Mouse (Mus musculus): ENCODE data around the gene Ssbp3. TPM values are rescaled to one million over a fixed set of nuclear protein-coding genes. Genes with fewer than 3 reads are reported as not detected.

Gene Ssbp3
- polyA plus RNA-seq, 1 experiment from 2014 or later: 167 TPM

- no peak overlapping the region for H3K4me3 ChIP-seq (replicated peaks; ENCODE audit: low read length)
- H3K4me2 ChIP-seq (ENCODE audit: low read length): no peak overlapping the region
- no peaks in the 10 kb centered on the region for H3K36me3 ChIP-seq (ENCODE audit: control insufficient read depth, insufficient read depth)
- H3K27ac ChIP-seq (ENCODE audit: low read length): no peak overlapping the region
- H3K27me3 ChIP-seq (replicated peaks; ENCODE audit: control insufficient read depth, insufficient read depth, low read length): no peaks in the 10 kb centered on the region
- H3K9me3 ChIP-seq (ENCODE audit: control insufficient read depth, low read length): no peaks in the 10 kb centered on the region
- 77% methylated on average over 3 of the region's 3 CpGs for WGBS
- H3K4me1 ChIP-seq (replicated peaks; ENCODE audit: control insufficient read depth, insufficient read depth, low read length): peaks cover 74% of the 10 kb centered on the region
- ATAC-seq: no peak
- H3K9ac ChIP-seq (replicated peaks; ENCODE audit: low read depth, low read length): no peak overlapping the region
Observed at GRCm38 (mm10) chr4:106958561-106958960, 48.1 kb downstream of the Ssbp3 start.

- Histone ChIP-seq H3K27ac (ENCODE audit: low read length) (peak overlapping the region; percentile 65), H3K4me1 (replicated peaks; ENCODE audit: control insufficient read depth, insufficient read depth, low read length) (peaks cover 73% of the 10 kb centered on the region), H3K36me3 (ENCODE audit: control insufficient read depth, insufficient read depth) (no peaks in the 10 kb centered on the region), H3K9ac (replicated peaks; ENCODE audit: low read depth, low read length) (no peak overlapping the region), H3K27me3 (replicated peaks; ENCODE audit: control insufficient read depth, insufficient read depth, low read length) (no peaks in the 10 kb centered on the region), H3K4me3 (replicated peaks; ENCODE audit: low read length) (no peak overlapping the region), H3K4me2 (ENCODE audit: low read length) (no peak overlapping the region), H3K9me3 (ENCODE audit: control insufficient read depth, low read length) (no peaks in the 10 kb centered on the region)
- WGBS: 32% methylated on average over 12 of the region's 12 CpGs
- peak; percentile 24; the same call in 1 of the 2 replicates for ATAC-seq
Observed at GRCm38 (mm10) chr4:106959506-106960302, 49.2 kb downstream of the Ssbp3 start.

- ATAC-seq: no peak
- no peaks in the 10 kb centered on the region for H3K9me3 ChIP-seq (ENCODE audit: control insufficient read depth, low read length)
- no peak overlapping the region for H3K4me3 ChIP-seq (replicated peaks; ENCODE audit: low read length)
- H3K27ac ChIP-seq (ENCODE audit: low read length): peak overlapping the region; percentile 65
- no peaks in the 10 kb centered on the region for H3K27me3 ChIP-seq (replicated peaks; ENCODE audit: control insufficient read depth, insufficient read depth, low read length)
- H3K4me1 ChIP-seq (replicated peaks; ENCODE audit: control insufficient read depth, insufficient read depth, low read length): peaks cover 66% of the 10 kb centered on the region
- no peak overlapping the region for H3K4me2 ChIP-seq (ENCODE audit: low read length)
- no peak overlapping the region for H3K9ac ChIP-seq (replicated peaks; ENCODE audit: low read depth, low read length)
- no peaks in the 10 kb centered on the region for H3K36me3 ChIP-seq (ENCODE audit: control insufficient read depth, insufficient read depth)
- 50% methylated on average over 2 of the region's 2 CpGs for WGBS
Observed at GRCm38 (mm10) chr4:106960476-106960875, 50.0 kb downstream of the Ssbp3 start.

- WGBS: 100% methylated on average over 1 of the region's 1 CpGs
- no peak for ATAC-seq
- peaks cover 60% of the 10 kb centered on the region for H3K4me1 ChIP-seq (replicated peaks; ENCODE audit: control insufficient read depth, insufficient read depth, low read length)
Observed at GRCm38 (mm10) chr4:106961321-106961720, 50.8 kb downstream of the Ssbp3 start.

GRCm38 (mm10) chr4:106964356-106964755 is 53.9 kb downstream of the Ssbp3 start:
- 56% methylated on average over 9 of the region's 9 CpGs for WGBS

More at GRCm38 (mm10) chr4:106961321-106961720, 50.8 kb downstream of the Ssbp3 start:
- H3K27me3 ChIP-seq (replicated peaks; ENCODE audit: control insufficient read depth, insufficient read depth, low read length): no peaks in the 10 kb centered on the region
- H3K4me3 ChIP-seq (replicated peaks; ENCODE audit: low read length): no peak overlapping the region
- H3K27ac ChIP-seq (ENCODE audit: low read length): no peak overlapping the region
- H3K9ac ChIP-seq (replicated peaks; ENCODE audit: low read depth, low read length): no peak overlapping the region
- no peak overlapping the region for H3K4me2 ChIP-seq (ENCODE audit: low read length)
- H3K36me3 ChIP-seq (ENCODE audit: control insufficient read depth, insufficient read depth): no peaks in the 10 kb centered on the region
- H3K9me3 ChIP-seq (ENCODE audit: control insufficient read depth, low read length): no peaks in the 10 kb centered on the region

GRCm38 (mm10) chr4:106964996-106965395 is 54.5 kb downstream of the Ssbp3 start:
- Histone ChIP-seq H3K9ac (replicated peaks; ENCODE audit: low read depth, low read length) (no peak overlapping the region), H3K4me2 (ENCODE audit: low read length) (no peak overlapping the region), H3K9me3 (ENCODE audit: control insufficient read depth, low read length) (no peaks in the 10 kb centered on the region), H3K4me3 (replicated peaks; ENCODE audit: low read length) (no peak overlapping the region), H3K27me3 (replicated peaks; ENCODE audit: control insufficient read depth, insufficient read depth, low read length) (no peaks in the 10 kb centered on the region), H3K36me3 (ENCODE audit: control insufficient read depth, insufficient read depth) (no peaks in the 10 kb centered on the region), H3K4me1 (replicated peaks; ENCODE audit: control insufficient read depth, insufficient read depth, low read length) (peaks cover 40% of the 10 kb centered on the region), H3K27ac (ENCODE audit: low read length) (no peak overlapping the region)
- no peak for ATAC-seq
- WGBS: 60% methylated on average over 10 of the region's 10 CpGs

More at GRCm38 (mm10) chr4:106964356-106964755, 53.9 kb downstream of the Ssbp3 start:
- Histone ChIP-seq H3K4me3 (replicated peaks; ENCODE audit: low read length) (no peak overlapping the region), H3K36me3 (ENCODE audit: control insufficient read depth, insufficient read depth) (no peaks in the 10 kb centered on the region), H3K27me3 (replicated peaks; ENCODE audit: control insufficient read depth, insufficient read depth, low read length) (no peaks in the 10 kb centered on the region), H3K9me3 (ENCODE audit: control insufficient read depth, low read length) (no peaks in the 10 kb centered on the region), H3K4me1 (replicated peaks; ENCODE audit: control insufficient read depth, insufficient read depth, low read length) (peaks cover 46% of the 10 kb centered on the region), H3K27ac (ENCODE audit: low read length) (no peak overlapping the region), H3K9ac (replicated peaks; ENCODE audit: low read depth, low read length) (no peak overlapping the region), H3K4me2 (ENCODE audit: low read length) (no peak overlapping the region)
- no peak for ATAC-seq

GRCm38 (mm10) chr4:106966443-106966842 is 55.9 kb downstream of the Ssbp3 start:
- no peaks in the 10 kb centered on the region for H3K9me3 ChIP-seq (ENCODE audit: control insufficient read depth, low read length)
- H3K27me3 ChIP-seq (replicated peaks; ENCODE audit: control insufficient read depth, insufficient read depth, low read length): no peaks in the 10 kb centered on the region
- no peak overlapping the region for H3K4me2 ChIP-seq (ENCODE audit: low read length)
- peaks cover 29% of the 10 kb centered on the region for H3K4me1 ChIP-seq (replicated peaks; ENCODE audit: control insufficient read depth, insufficient read depth, low read length)
- H3K9ac ChIP-seq (replicated peaks; ENCODE audit: low read depth, low read length): no peak overlapping the region
- ATAC-seq: no peak
- H3K36me3 ChIP-seq (ENCODE audit: control insufficient read depth, insufficient read depth): no peaks in the 10 kb centered on the region
- no peak overlapping the region for H3K4me3 ChIP-seq (replicated peaks; ENCODE audit: low read length)
- H3K27ac ChIP-seq (ENCODE audit: low read length): no peak overlapping the region
- 89% methylated on average over 3 of the region's 3 CpGs for WGBS

GRCm38 (mm10) chr4:106968910-106969309 is 58.4 kb downstream of the Ssbp3 start:
- WGBS: 75% methylated on average over 8 of the region's 8 CpGs
- Histone ChIP-seq H3K4me1 (replicated peaks; ENCODE audit: control insufficient read depth, insufficient read depth, low read length) (peaks cover 27% of the 10 kb centered on the region), H3K9ac (replicated peaks; ENCODE audit: low read depth, low read length) (no peak overlapping the region), H3K4me2 (ENCODE audit: low read length) (no peak overlapping the region), H3K9me3 (ENCODE audit: control insufficient read depth, low read length) (no peaks in the 10 kb centered on the region), H3K27me3 (replicated peaks; ENCODE audit: control insufficient read depth, insufficient read depth, low read length) (no peaks in the 10 kb centered on the region), H3K36me3 (ENCODE audit: control insufficient read depth, insufficient read depth) (no peaks in the 10 kb centered on the region), H3K4me3 (replicated peaks; ENCODE audit: low read length) (no peak overlapping the region), H3K27ac (ENCODE audit: low read length) (no peak overlapping the region)
- ATAC-seq: no peak

GRCm38 (mm10) chr4:106970786-106971185 is 60.3 kb downstream of the Ssbp3 start:
- WGBS: 91% methylated on average over 7 of the region's 7 CpGs

More at GRCm38 (mm10) chr4:106970786-106971185, 60.3 kb downstream of the Ssbp3 start:
- no peaks in the 10 kb centered on the region for H3K27me3 ChIP-seq (replicated peaks; ENCODE audit: control insufficient read depth, insufficient read depth, low read length)
- H3K9me3 ChIP-seq (ENCODE audit: control insufficient read depth, low read length): no peaks in the 10 kb centered on the region
- peaks cover 31% of the 10 kb centered on the region for H3K4me1 ChIP-seq (replicated peaks; ENCODE audit: control insufficient read depth, insufficient read depth, low read length)
- H3K27ac ChIP-seq (ENCODE audit: low read length): no peak overlapping the region
- no peak for ATAC-seq
- no peaks in the 10 kb centered on the region for H3K36me3 ChIP-seq (ENCODE audit: control insufficient read depth, insufficient read depth)
- no peak overlapping the region for H3K4me2 ChIP-seq (ENCODE audit: low read length)
- no peak overlapping the region for H3K4me3 ChIP-seq (replicated peaks; ENCODE audit: low read length)
- H3K9ac ChIP-seq (replicated peaks; ENCODE audit: low read depth, low read length): no peak overlapping the region
